Mouse (Mus musculus) 3134 (cell line): ENCODE data around the gene OR5BS1P.
"Not testable (repeated sequence)": the region's sequence is repeated elsewhere in the genome, so short reads cannot be mapped to it uniquely, and the experiment has no call there.

Experiments used
- DNase-seq: peaks from one replicate; pipeline ENCODE4 v3.0.0-alpha.2; 2011; ENCODE audit warnings: low spot score; ENCODE audit not compliant: insufficient read length; ENCODE audit errors: extremely low read depth

The OR5BS1P gene

GRCm38 (mm10) chr15:98469596-98469995 lies at the start of gene OR5BS1P:
OR5BS1P (plus strand) TSS chr15:98469896.
- DNase-seq: no peak

DNA sequence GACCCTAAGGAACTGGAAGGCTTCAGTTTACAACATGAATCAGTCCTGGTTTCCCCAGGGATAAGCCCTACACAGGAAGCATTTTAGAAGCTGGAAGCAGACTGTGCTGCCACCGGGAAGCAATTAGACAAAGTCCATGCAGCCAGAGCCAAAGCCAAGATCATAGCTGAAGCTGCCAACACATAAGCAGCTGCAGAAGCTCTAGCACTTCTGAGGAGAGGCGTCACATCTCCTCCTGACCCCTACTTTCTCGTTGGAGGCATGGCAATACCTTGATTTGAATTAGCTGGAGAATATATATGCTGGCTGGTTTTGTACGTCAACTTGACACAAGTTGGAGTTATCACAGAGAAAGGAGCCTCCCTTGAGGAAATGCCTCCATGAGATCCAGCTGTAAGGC lies 48.8 kb upstream of the OR5BS1P start:
- no peak for DNase-seq

DNA sequence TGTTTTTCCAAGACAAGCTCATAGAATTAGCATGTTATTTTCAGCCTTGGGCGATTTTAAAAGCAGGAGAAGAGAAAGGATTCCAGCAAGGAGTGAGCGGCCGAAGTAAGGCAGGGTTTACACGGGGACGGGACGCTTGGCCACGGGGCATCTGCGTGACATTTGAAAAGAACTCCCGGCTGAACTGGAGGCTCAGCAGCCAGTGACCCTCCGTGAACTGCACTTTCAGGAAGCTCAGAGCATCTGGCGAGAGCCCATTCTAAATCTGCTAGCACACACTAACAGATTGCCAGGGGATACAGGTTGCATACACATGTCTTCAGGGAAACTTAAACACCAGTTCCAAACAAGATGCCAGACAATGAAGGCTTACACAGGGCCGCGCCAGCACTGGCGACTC lies 45.4 kb upstream of the OR5BS1P start:
- no peak for DNase-seq

- DNase-seq: no peak
Observed at GRCm38 (mm10) chr15:98424753-98425152, 44.9 kb upstream of the OR5BS1P start.

GRCm38 (mm10) chr15:98425188-98425587 lies 44.5 kb upstream of the OR5BS1P start:
- no peak for DNase-seq

- not testable (repeated sequence) for DNase-seq
Observed at GRCm38 (mm10) chr15:98430925-98431324, 38.8 kb upstream of the OR5BS1P start, which contains the start of gene Olfr282. Olfr282 (plus strand) TSS chr15:98431225.

DNA sequence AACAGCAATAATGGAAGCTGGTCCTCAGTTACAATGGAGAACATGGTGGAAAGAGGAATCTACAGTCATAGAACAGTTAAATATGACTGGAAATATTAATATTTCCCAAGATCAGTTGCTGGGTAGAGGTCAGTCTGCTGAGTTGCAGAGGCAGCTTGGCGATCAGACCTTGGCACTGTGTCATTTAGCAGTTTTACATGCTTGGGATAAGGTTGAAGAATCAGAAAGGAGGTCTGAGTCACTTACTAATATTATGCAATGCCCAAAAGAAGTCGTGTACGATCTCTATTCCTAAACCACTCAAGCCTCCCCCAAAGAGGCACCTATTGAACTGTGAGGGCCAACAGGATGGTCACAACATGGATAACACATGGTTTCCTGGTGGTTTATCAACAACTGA lies 25.1 kb upstream of the OR5BS1P start:
- no peak for DNase-seq

- no peak for DNase-seq
Observed at GRCm38 (mm10) chr15:98448521-98448920, 21.2 kb upstream of the OR5BS1P start.

- no peak for DNase-seq
Observed at GRCm38 (mm10) chr15:98452288-98452687, 17.4 kb upstream of the OR5BS1P start, which contains the start of gene Olfr281. Olfr281 (plus strand) TSS chr15:98452588.

- no peak for DNase-seq
Observed at GRCm38 (mm10) chr15:98471539-98471938, 1.8 kb downstream of the OR5BS1P start.

DNA sequence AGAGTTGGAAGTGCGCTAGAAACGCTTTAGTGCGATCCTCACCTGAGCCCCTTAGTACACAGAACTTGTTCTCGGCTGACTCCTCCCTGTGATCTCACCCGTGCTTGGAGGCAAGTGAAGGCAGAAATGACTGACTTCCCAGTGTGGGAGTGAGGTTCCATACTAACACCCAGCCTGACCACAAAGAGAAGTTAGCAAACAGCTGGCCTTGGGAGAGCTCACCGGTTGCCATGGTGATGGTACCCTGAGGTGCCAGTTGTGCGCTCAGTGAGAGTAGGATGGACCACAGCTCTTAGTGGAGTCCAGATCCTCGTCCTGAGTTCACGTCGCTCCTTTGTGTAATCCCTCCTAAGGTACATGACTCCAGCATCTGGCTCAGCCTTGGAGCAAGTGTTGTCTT lies 5.3 kb downstream of the OR5BS1P start:
- no peak for DNase-seq

GRCm38 (mm10) chr15:98475382-98475781 lies 5.7 kb downstream of the OR5BS1P start:
- DNase-seq: no peak

GRCm38 (mm10) chr15:98476281-98476680 lies 6.6 kb downstream of the OR5BS1P start:
- no peak for DNase-seq

DNA sequence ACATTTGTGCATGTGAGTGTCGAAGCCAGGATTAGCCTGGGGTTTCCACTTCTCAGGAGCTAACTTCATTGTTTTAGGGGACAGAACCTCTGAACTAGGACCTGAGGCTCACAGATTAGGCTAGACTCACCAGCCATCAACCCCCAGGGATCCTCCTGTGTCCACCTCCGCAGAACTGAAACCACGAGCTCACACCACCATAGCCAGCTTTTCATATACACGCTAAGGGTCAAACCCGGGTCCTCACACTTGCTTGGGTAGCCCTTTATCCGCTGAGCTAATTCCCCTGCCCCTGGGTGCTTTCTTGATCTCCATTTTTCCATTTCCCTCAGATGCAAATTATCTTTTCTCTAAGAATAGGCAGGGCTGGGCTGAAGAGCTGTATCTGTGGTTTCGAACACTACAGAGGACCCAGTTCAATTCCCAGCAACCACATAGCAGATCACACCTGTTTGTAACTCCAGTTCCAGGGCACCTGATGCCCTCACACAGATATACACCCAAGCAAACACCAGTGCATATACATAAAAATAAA lies 9.9 kb downstream of the OR5BS1P start:
- no peak for DNase-seq

DNA sequence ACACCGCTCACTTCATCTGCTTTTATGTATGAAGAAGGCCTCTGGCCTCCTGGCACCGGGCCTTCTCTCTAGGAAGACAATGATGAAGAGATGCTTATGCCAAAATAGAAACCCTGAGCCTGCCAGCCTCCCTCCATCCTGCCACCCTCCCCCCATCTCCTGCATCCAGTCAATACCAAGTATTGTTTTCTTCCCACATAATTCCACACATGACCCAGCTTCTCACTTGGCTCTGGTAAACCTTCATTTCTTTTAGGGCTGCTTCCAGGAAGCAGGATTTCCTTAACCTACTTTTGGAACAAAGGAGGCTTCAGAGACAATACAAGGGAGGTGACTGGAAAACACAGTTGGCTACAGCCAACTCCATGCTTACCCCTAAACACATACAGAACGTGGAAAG lies 13.0 kb downstream of the OR5BS1P start, which contains the start of gene Lalba:
Gene Lalba, minus strand, starts transcription at position 21 of the 400 bp plus-strand sequence.
- no peak for DNase-seq

GRCm38 (mm10) chr15:98483907-98484886 lies 14.5 kb downstream of the OR5BS1P start:
- no peak for DNase-seq

- DNase-seq: no peak
Observed at GRCm38 (mm10) chr15:98486433-98487021, 16.8 kb downstream of the OR5BS1P start.

GRCm38 (mm10) chr15:98491332-98491731 lies 21.6 kb downstream of the OR5BS1P start:
- DNase-seq: no peak

GRCm38 (mm10) chr15:98492102-98492501 lies 22.4 kb downstream of the OR5BS1P start, which contains the start of gene Olfr279:
Olfr279 (plus strand) TSS chr15:98492402.
- DNase-seq: no peak

- no peak for DNase-seq
Observed at GRCm38 (mm10) chr15:98497631-98498030, 27.9 kb downstream of the OR5BS1P start.

- DNase-seq: no peak
Observed at GRCm38 (mm10) chr15:98503317-98503716, 33.6 kb downstream of the OR5BS1P start.
